Mouse (Mus musculus): ENCODE data around the gene Olfr1474.
"Not testable (repeated sequence)": the region's sequence is repeated elsewhere in the genome, so short reads cannot be mapped to it uniquely, and the experiment has no call there.

Gene Olfr1474

GRCm38 (mm10) chr19:13469265-13469664 is at the start of gene Olfr1474:
Gene Olfr1474 (plus strand): TSS chr19:13469565.
- DNase-seq (ENCODE audit: extremely low read depth, low read depth, low spot score) = not testable (repeated sequence)

GRCm38 (mm10) chr19:13443109-13443508 is 26.3 kb upstream of the Olfr1474 start, which contains the start of gene Olfr1471:
Gene Olfr1471 (plus strand): TSS chr19:13443409.
- DNase-seq (ENCODE audit: extremely low read depth, low read depth, low spot score) = not testable (repeated sequence)

DNA sequence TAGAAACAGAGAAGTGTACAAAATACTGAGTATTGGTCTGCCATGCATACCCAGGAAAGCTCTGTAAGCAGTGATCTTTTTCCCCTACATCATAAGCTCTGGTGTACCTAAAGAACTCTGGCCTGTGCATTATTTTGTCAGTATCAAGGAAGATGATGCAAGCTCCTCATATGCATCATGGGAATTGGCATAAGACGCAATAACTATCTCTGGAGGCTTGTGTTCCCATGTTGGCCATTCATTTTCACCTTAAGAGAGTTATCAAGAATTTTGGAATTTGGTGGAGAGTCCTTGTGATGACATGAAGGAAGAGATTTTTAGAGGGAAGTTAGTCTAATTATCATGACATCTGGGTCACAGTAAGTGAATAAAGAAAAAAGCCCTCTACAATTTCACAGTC is 13.4 kb upstream of the Olfr1474 start, which contains the start of gene Olfr1472:
Gene Olfr1472, minus strand, starts transcription at position 101 of the 400 bp plus-strand sequence.
- no peak for DNase-seq (ENCODE audit: extremely low read depth, low read depth, low spot score)

DNA sequence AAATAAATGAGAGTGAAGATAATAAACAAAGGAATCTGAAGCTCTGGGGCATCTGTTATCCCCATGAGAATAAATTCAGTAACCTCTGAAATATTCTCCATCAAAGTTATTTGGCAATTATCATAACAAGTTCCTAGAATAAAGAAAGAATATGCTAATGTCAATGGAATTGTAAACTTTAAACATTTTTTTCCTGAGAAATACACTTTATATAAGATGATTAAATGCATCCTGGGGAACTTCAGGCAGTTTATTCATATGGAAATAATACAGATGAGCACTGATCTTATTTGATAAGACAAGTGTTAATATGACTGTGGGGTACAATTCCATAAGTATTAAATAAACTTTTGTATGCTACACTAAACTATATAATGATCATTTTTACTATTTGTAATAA is 10.7 kb downstream of the Olfr1474 start, which contains the start of gene Olfr1475:
Gene Olfr1475, minus strand, starts transcription at position 101 of the 400 bp plus-strand sequence.
- DNase-seq (ENCODE audit: extremely low read depth, low read depth, low spot score) = no peak

DNA sequence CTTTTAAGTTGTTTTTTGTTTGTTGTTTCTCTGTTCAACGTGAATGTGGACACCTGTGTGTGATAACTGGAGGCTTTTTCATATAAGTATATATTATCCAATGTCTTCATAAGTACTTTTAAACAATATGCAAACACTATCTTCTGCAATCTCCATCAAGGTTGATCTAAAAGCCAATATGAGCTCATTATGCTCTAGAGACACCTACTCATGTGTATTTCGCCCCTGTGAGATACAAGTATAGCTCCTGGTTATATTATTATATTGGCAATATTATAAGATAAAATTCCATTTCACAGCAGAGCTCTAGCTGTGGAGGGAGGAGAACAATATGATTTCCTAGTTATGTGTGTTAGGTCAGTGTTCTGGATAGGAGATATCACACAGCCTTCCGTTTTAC is 30.9 kb downstream of the Olfr1474 start, which contains the start of gene Olfr1477:
Gene Olfr1477, plus strand, starts transcription at position 301 of the 400 bp plus-strand sequence.
- no peak for DNase-seq (ENCODE audit: extremely low read depth, low read depth, low spot score)
